Mouse (Mus musculus): ENCODE data around the gene BC003965. TPM values are rescaled to one million over a fixed set of nuclear protein-coding genes. Genes with fewer than 3 reads are reported as not detected.

Gene BC003965
- 35.1 and 35.3 TPM in 2 replicates for polyA plus RNA-seq (2016; fragmentation: Nextera tagmentation; extraction: Ambion mirVana)

DNA sequence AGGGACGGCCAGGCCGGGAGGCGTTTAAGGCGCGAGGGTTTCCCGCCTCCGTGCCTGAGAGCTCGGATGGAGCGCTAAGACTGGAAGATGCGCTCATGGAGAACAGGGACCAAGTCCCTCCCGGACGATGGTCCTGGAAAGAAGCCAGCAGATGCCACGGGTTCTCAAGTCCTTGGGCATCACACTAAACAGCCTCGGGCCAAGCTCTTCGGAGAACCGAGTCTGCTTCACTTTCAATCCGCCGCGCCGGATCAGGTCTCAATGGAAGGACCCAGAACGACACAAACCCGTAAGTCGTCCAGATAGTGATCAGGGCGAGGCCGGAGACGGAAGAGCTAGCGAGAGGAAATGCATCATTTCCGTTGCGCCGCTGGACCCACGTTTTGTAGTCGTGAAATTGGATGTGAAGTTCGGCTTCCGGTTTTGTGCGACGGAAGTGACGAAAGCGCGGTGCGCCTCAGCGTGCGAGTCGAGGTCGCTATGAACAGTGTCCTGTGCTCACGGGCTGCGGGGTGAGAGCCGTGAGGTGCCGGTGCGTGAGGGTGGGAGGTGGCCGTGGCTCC, at the start of gene BC003965:
Gene BC003965 (plus strand): TSS at position 426 of the 563 bp plus-strand sequence.
- Histone ChIP-seq H3K36me3 (no peaks in the 10 kb centered on the region), H3K4me1 (peaks cover 14% of the 10 kb centered on the region), H3K4me2 (replicated peaks) (peak within 1 kb of the TSS; percentile 98), H3K27me3 (no peaks in the 10 kb centered on the region), H3K27ac (peak within 1 kb of the TSS; percentile 84), H3K9ac (peak within 1 kb of the TSS; percentile 90), H3K4me3 (peak within 1 kb of the TSS; percentile 98), H3K9me3 (no peaks in the 10 kb centered on the region)
- ATAC-seq (ENCODE audit: insufficient number of reproducible peaks, insufficient read depth, low FRiP score, low TSS enrichment): peak; percentile 58
- under 1% methylated on average over 50 of the region's 50 CpGs for WGBS

DNA sequence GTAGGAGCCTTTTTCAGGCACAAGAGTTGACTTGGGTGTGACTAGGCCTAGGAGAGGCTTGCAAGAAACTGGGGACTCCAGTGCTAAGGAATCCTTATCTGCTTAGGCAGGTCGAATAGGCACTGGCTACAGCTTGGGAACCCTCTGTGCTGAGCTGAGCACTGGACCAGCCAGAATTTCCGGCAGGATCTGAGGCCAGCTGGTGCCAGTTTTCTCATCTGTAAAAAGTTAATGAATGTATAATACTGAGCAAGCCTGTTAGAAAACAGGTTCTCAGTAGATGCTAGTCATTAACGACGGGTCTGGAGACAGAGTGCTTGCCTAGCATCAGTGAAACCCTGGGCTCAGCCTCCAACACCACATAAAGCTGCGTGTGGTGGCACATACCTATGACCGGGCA, 48.7 kb upstream of the BC003965 start:
- H3K36me3 ChIP-seq: 0 out of 2 replicates have a peak, but pooled peaks cover 8% of the 10 kb centered on the region
- no peak for ATAC-seq (ENCODE audit: insufficient number of reproducible peaks, insufficient read depth, low FRiP score, low TSS enrichment)
- H3K9me3 ChIP-seq: no peaks in the 10 kb centered on the region
- no peak overlapping the region for H3K9ac ChIP-seq
- H3K4me2 ChIP-seq (replicated peaks): no peak overlapping the region
- no peak overlapping the region for H3K4me3 ChIP-seq
- no peaks in the 10 kb centered on the region for H3K27me3 ChIP-seq
- no peak overlapping the region for H3K27ac ChIP-seq
- WGBS: 82% methylated on average over 6 of the region's 6 CpGs
- H3K4me1 ChIP-seq: peaks cover 10% of the 10 kb centered on the region

DNA sequence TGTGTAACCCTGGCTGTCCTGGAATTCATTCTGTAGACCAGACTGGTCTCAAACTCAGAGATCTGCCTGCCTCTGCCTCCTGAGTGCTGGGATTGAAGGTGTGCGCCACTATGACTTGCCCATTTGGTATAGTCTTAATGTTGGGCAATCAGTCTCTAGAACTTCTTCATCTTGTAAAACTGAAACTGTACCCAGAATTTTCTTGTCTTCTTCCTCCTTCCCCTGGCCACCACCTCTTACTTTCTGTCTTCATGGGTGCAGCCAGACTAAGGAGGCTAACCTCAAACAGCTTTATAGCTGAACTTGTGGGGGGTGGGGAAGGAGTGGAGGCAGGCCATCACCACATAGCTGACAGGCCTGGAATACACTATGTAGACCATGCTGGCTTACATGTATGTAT, 45.6 kb upstream of the BC003965 start:
- H3K9me3 ChIP-seq: no peaks in the 10 kb centered on the region
- no peak overlapping the region for H3K4me2 ChIP-seq (replicated peaks)
- H3K27me3 ChIP-seq: no peaks in the 10 kb centered on the region
- no peak overlapping the region for H3K9ac ChIP-seq
- ATAC-seq (ENCODE audit: insufficient number of reproducible peaks, insufficient read depth, low FRiP score, low TSS enrichment): no peak
- H3K4me3 ChIP-seq: no peak overlapping the region
- peaks cover 10% of the 10 kb centered on the region for H3K4me1 ChIP-seq
- 94% methylated on average over 1 of the region's 1 CpGs for WGBS
- peaks cover 12% of the 10 kb centered on the region; the same call in 1 of the 2 replicates for H3K36me3 ChIP-seq
- no peak overlapping the region for H3K27ac ChIP-seq

DNA sequence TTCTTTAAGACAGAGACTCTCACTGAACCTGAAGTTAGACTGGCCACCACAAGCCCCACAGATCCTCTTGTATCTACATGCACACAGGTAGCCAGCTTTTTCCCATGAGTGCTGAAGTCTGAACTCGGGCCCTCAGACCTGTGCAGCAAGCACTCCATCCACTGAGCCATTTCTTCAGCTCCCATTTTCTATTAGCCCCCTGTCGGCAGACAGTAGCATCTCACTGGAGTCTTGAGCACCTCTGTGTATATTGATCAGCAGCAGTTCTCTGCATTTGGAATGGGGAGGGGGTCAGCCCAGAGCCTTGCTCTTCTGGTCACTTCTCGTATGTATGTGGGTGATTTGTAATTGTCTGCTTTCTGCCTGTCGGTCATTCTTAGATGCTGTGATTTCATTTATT, 44.4 kb upstream of the BC003965 start:
- Histone ChIP-seq H3K9me3 (no peaks in the 10 kb centered on the region), H3K4me1 (no peaks in the 10 kb centered on the region), H3K27me3 (no peaks in the 10 kb centered on the region), H3K9ac (no peak overlapping the region), H3K36me3 (peaks cover 12% of the 10 kb centered on the region; the same call in 1 of the 2 replicates), H3K27ac (no peak overlapping the region), H3K4me3 (no peak overlapping the region), H3K4me2 (replicated peaks) (no peak overlapping the region)
- WGBS: 64% methylated on average over 4 of the region's 4 CpGs
- ATAC-seq (ENCODE audit: insufficient number of reproducible peaks, insufficient read depth, low FRiP score, low TSS enrichment): no peak

DNA sequence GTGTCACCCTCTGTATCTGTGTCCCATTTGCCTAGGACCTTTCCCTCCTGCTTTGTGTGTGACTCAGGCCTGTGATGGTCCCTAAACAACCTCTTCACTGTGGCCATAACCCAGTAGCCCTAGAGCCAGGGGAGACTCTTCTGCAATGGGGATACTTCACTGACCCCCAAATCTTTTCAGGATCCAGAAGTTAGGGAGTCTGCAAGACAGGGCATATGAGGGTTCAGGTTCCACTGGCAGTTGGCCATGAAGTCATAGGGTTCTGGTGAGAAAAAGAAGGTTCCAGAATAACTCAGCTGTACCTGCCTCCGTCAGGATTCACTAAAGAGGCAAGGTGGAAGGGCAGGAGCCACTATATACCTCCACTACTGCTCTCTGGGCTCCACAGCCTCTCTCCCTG, 22.2 kb upstream of the BC003965 start, which contains the start of gene Ccdc154:
Gene Ccdc154 (plus strand): TSS at position 301 of the 400 bp plus-strand sequence.
- H3K4me3 ChIP-seq: no peak within 1 kb of the TSS
- no peaks in the 10 kb centered on the region for H3K4me1 ChIP-seq
- no peak for ATAC-seq (ENCODE audit: insufficient number of reproducible peaks, insufficient read depth, low FRiP score, low TSS enrichment)
- H3K36me3 ChIP-seq: peaks cover 30% of the 10 kb centered on the region
- 74% methylated on average over 1 of the region's 1 CpGs for WGBS
- no peaks in the 10 kb centered on the region for H3K27me3 ChIP-seq
- no peaks in the 10 kb centered on the region for H3K9me3 ChIP-seq
- H3K4me2 ChIP-seq (replicated peaks): no peak within 1 kb of the TSS
- no peak within 1 kb of the TSS for H3K9ac ChIP-seq
- H3K27ac ChIP-seq: no peak within 1 kb of the TSS

DNA sequence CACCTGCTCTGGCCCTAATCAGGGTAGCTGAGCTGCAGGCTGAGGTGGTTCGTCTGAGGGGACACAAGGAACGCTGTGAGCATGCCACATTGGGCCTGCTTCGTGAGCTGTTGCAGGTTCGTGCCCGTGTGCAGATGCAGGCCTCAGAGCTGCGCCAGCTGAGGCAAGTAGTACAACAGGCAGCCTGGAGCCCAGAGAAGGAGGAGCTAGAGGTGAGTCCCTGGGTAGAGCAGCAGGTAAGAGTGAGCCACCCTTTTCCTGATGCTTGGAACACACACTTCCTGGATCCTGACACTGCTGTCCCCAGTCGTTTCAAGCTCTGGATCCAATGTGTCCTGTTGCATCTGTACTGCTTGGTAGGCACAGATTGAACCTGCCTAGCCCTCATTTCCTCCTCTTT, 21.0 kb upstream of the BC003965 start:
- ATAC-seq (ENCODE audit: insufficient number of reproducible peaks, insufficient read depth, low FRiP score, low TSS enrichment): no peak
- no peak overlapping the region for H3K9ac ChIP-seq
- 76% methylated on average over 7 of the region's 7 CpGs for WGBS

DNA sequence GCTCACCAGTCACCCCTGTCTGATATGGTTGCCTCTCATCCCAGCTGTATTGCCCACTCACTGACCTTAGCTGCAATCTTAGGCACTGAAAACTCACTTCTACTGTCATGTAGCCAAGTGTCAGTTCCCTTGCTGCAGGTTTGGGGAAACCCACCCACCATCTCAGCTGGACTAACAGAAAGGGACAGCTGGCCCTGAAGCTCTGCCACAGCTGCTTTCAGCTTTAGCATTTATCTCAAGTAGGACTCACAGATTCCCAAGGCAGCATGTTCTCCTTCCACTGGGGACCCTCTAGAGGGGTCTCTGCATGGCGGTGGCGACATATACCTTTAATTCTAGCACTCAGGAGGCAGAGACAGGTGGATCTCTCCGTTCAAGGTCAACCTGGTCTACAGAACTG, 19.6 kb upstream of the BC003965 start:
- no peaks in the 10 kb centered on the region for H3K4me1 ChIP-seq
- no peak overlapping the region for H3K4me2 ChIP-seq (replicated peaks)
- no peaks in the 10 kb centered on the region for H3K9me3 ChIP-seq
- no peaks in the 10 kb centered on the region for H3K27me3 ChIP-seq
- WGBS: 87% methylated on average over 3 of the region's 3 CpGs
- peaks cover 16% of the 10 kb centered on the region for H3K36me3 ChIP-seq
- H3K4me3 ChIP-seq: no peak overlapping the region
- H3K9ac ChIP-seq: no peak overlapping the region
- H3K27ac ChIP-seq: no peak overlapping the region
- ATAC-seq (ENCODE audit: insufficient number of reproducible peaks, insufficient read depth, low FRiP score, low TSS enrichment): no peak

More for the DNA sequence above, 21.0 kb upstream of the BC003965 start:
- Histone ChIP-seq H3K36me3 (peaks cover 25% of the 10 kb centered on the region), H3K4me2 (replicated peaks) (no peak overlapping the region), H3K27me3 (no peaks in the 10 kb centered on the region), H3K4me1 (no peaks in the 10 kb centered on the region), H3K27ac (no peak overlapping the region), H3K9me3 (no peaks in the 10 kb centered on the region), H3K4me3 (no peak overlapping the region)

DNA sequence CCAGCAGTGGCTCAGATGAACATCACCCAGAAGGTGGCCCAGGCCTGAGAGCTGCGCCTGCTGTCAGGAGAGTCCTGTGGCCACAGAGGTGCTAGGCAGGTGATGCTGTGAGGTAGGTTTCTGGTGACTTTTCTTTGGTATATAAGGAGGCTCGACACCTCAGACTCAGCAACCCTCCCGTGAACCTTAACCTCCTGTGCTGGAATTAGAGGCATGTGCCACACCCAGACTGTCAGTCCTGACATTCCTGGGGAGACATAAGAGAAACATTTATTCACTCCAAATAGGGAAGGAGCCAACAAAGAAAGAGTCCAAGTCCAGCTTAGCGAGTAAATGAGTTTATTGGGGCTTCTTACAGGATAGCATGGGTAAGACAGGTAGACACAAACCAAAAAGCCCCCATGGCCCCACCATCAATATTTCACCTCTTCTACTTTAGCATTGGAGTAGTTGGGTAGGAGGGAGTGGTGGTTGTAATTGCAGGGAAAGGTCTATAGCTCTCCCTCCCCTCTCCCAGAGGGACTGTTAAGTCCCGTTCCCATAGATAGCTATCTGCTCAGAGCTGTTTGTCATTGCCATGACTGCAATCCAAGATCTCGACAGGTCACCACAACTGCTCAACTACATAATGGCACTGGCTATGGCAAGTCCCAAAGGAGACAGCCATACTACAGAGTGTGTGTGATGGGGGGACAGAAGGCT, 18.2 kb upstream of the BC003965 start:
- H3K9ac ChIP-seq: no peak overlapping the region
- H3K4me2 ChIP-seq (replicated peaks): no peak overlapping the region
- H3K4me3 ChIP-seq: no peak overlapping the region
- ATAC-seq (ENCODE audit: insufficient number of reproducible peaks, insufficient read depth, low FRiP score, low TSS enrichment): no peak
- 65% methylated on average over 6 of the region's 6 CpGs for WGBS
- H3K36me3 ChIP-seq: 0 out of 2 replicates have a peak, but pooled peaks cover 2% of the 10 kb centered on the region
- H3K4me1 ChIP-seq: no peaks in the 10 kb centered on the region
- no peak overlapping the region for H3K27ac ChIP-seq
- no peaks in the 10 kb centered on the region for H3K27me3 ChIP-seq
- no peaks in the 10 kb centered on the region for H3K9me3 ChIP-seq

DNA sequence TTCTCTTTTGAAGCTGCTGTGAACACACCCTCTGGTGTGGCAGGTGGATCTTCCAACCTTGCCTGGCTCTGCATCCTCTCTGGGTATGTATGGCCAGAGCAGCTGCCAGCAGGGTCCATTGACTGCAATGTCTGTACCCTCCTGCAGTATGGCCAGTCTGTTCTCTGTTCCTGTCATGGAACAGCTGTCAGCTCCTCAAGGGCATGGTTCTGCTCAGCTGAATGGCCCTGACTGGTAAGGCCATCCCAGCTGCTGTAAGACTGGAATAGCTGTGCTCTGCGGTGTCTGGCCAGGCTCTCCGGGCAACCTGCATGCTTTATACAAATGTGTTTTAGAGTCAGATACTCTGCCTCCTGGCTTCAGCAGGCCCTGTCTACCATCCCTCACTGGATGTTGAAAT, 14.6 kb upstream of the BC003965 start:
- Histone ChIP-seq H3K9me3 (no peaks in the 10 kb centered on the region), H3K4me2 (replicated peaks) (no peak overlapping the region), H3K36me3 (no peaks in the 10 kb centered on the region), H3K27ac (no peak overlapping the region), H3K4me3 (no peak overlapping the region), H3K27me3 (no peaks in the 10 kb centered on the region), H3K9ac (no peak overlapping the region), H3K4me1 (no peaks in the 10 kb centered on the region)
- WGBS: 84% methylated on average over 2 of the region's 2 CpGs
- no peak for ATAC-seq (ENCODE audit: insufficient number of reproducible peaks, insufficient read depth, low FRiP score, low TSS enrichment)

DNA sequence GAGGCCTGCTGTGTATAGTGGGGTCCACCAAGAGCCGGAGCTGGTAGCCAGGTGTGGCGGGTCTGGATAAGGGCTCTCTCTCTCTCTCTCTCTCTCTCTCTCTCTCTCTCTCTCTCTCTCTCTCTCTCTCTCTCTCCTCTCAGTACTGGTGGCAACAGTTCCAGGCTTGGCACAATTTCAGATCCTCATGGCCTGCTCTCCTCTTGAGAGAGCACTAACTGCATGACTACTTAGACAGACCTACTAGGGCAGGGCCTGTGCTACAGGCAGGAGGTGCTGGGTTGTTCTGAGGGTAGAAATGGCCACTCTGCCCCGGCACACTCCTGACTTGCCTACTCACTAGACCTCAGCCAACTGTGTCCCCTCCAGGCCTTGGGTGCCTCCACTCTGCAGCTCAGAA, 11.8 kb upstream of the BC003965 start:
- no peaks in the 10 kb centered on the region for H3K4me1 ChIP-seq
- no peaks in the 10 kb centered on the region for H3K36me3 ChIP-seq
- WGBS: 93% methylated on average over 3 of the region's 3 CpGs
- no peaks in the 10 kb centered on the region for H3K9me3 ChIP-seq
- no peak overlapping the region for H3K27ac ChIP-seq
- no peak overlapping the region for H3K4me3 ChIP-seq
- ATAC-seq (ENCODE audit: insufficient number of reproducible peaks, insufficient read depth, low FRiP score, low TSS enrichment): no peak
- no peak overlapping the region for H3K9ac ChIP-seq
- H3K4me2 ChIP-seq (replicated peaks): no peak overlapping the region
- no peaks in the 10 kb centered on the region for H3K27me3 ChIP-seq

DNA sequence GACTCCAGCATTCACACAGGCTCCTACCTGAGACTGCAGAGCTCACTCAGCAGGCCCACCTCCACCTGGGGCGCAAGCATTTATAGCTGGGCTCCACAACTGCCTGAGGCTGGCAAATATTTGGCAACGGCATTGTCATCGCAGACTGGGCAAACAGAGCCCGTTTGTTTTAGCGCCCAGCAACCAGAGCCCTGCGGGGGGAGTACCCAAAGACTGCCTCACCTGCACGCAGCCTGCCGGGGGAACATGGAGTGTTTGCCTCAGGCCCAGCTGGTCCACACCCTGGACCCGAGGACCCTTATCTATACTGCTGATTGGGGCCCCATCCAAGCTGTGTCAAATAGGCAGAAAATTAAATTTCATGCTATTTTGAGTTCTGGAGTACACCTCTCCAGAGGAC, 8.9 kb upstream of the BC003965 start, which contains the start of gene Gm38655:
Gene Gm38655 (minus strand): TSS at position 61 of the 400 bp plus-strand sequence.
- Histone ChIP-seq H3K9me3 (no peaks in the 10 kb centered on the region), H3K27ac (no peak within 1 kb of the TSS), H3K27me3 (no peaks in the 10 kb centered on the region), H3K36me3 (no peaks in the 10 kb centered on the region), H3K4me2 (replicated peaks) (no peak within 1 kb of the TSS), H3K9ac (no peak within 1 kb of the TSS), H3K4me1 (no peaks in the 10 kb centered on the region), H3K4me3 (no peak within 1 kb of the TSS)
- WGBS: 57% methylated on average over 9 of the region's 9 CpGs
- ATAC-seq (ENCODE audit: insufficient number of reproducible peaks, insufficient read depth, low FRiP score, low TSS enrichment): no peak

DNA sequence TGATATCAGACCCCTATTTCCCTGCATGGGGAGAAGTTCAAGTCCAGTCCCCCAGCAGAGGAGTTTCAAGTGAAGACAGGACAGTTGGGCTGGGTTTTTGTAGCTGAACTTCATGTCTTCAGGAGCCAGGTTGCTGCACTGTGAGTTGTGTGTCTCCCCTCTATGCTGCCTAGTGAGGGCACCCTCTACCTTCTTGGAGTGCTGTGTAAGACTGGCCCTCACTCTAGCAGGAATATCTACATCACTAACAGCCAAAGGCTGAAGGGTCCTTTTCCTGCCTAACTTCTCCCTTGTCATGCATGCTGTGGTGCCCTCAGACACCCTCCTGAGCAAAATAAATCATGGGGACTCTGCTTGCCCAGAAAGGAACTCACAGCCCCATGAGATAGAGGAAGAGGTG, 1.1 kb upstream of the BC003965 start:
- Histone ChIP-seq H3K9me3 (no peaks in the 10 kb centered on the region), H3K4me1 (peaks cover 13% of the 10 kb centered on the region), H3K9ac (no peak overlapping the region), H3K4me2 (replicated peaks) (peak overlapping the region; percentile 98; the same call in 1 of the 2 replicates), H3K27me3 (no peaks in the 10 kb centered on the region), H3K4me3 (0 out of 2 replicates have a peak overlapping the region, but pooled peaks have one; percentile 98), H3K27ac (no peak overlapping the region), H3K36me3 (no peaks in the 10 kb centered on the region)
- no peak for ATAC-seq (ENCODE audit: insufficient number of reproducible peaks, insufficient read depth, low FRiP score, low TSS enrichment)
